Mouse (Mus musculus) midbrain, postnatal 0 days (tissue): ENCODE measurements around the gene Dnm3. TPM values are rescaled to one million over a fixed set of nuclear protein-coding genes. Genes with fewer than 3 reads are reported as not detected.

Experiments
- ATAC-seq: fragments of 200-750 bp; cut with Nextera tagmentation; 2 replicates; pipeline ENCODE4 v1.8.0; 2017; ENCODE audit warnings: moderate number of reproducible peaks, mild to moderate bottlenecking, moderate TSS enrichment, moderate library complexity; ENCODE audit not compliant: low FRiP score
- DNase-seq: peaks from one replicate; pipeline ENCODE4 v3.0.0-alpha.2; 2015; ENCODE audit warnings: low spot score
- H3K27ac ChIP-seq: fragments of 300-500 bp; sonication (generic); 2 replicates; pipeline ENCODE4 v1.5.1; 2014; ENCODE audit warnings: low read depth, mild to moderate bottlenecking, low read length, mixed read lengths
- H3K27me3 ChIP-seq: fragments of 300-500 bp; sonication (generic); 2 replicates; pipeline ENCODE4 v1.6.1; 2014; ENCODE audit warnings: low read length, control low read depth, mixed read lengths; ENCODE audit not compliant: insufficient read depth
- H3K36me3 ChIP-seq: fragments of 300-500 bp; sonication (generic); 2 replicates; pipeline ENCODE4 v1.6.1; 2014; ENCODE audit warnings: low read length, control low read depth, mixed read lengths; ENCODE audit not compliant: insufficient read depth
- H3K4me1 ChIP-seq: fragments of 300-500 bp; sonication (generic); 2 replicates; pipeline ENCODE4 v1.6.1; 2014; ENCODE audit warnings: mild to moderate bottlenecking, control low read depth, antibody characterized with exemption, low read length, mixed read lengths; ENCODE audit not compliant: insufficient read depth
- H3K4me2 ChIP-seq: fragments of 300-500 bp; sonication (generic); 2 replicates; pipeline ENCODE4 v1.6.1; 2014; ENCODE audit warnings: low read depth, mild to moderate bottlenecking, low read length, mixed read lengths; ENCODE audit not compliant: poor library complexity, severe bottlenecking
- H3K4me3 ChIP-seq: fragments of 300-500 bp; sonication (generic); 2 replicates; pipeline ENCODE4 v1.5.1; 2014; ENCODE audit warnings: low read depth, mild to moderate bottlenecking, low read length, moderate library complexity
- H3K9ac ChIP-seq: fragments of 300-500 bp; sonication (generic); replicated peaks from 2 replicates; pipeline ENCODE4 v1.6.1; 2014; ENCODE audit warnings: mild to moderate bottlenecking, low read length, moderate library complexity, mixed read lengths; ENCODE audit not compliant: poor library complexity, severe bottlenecking
- H3K9me3 ChIP-seq: fragments of 300-500 bp; sonication (generic); 2 replicates; pipeline ENCODE4 v1.6.1; 2016; ENCODE audit warnings: low read length, control low read depth
- CTCF ChIP-seq: IDR thresholded peaks from 2 replicates; pipeline ENCODE4 v1.5.1; 2016; ENCODE audit warnings: antibody characterized with exemption, mild to moderate bottlenecking
- WGBS: fragments of 180-500 bp; shearing (Covaris S2); extraction: QIAGEN DNeasy Blood & Tissue Kit; methylation state at CpG from one replicate; pipeline ENCODE4 v1.1.7; 2014; 5-methylcytosine and 5-hydroxymethylcytosine counted together
- polyA plus RNA-seq: library from polyadenylated mRNA; unstranded; fragments of >200 nt; fragmentation: Nextera tagmentation; extraction: Ambion mirVana; gene quantifications from 2 replicates; pipeline ENCODE4 v1.2.1, GENCODE M21; 2015
- total RNA-seq: library from RNA; depleted of rRNA; stranded (reverse); fragments of >200 nt; gene quantifications from 2 replicates; pipeline ENCODE4 v1.2.3, GENCODE M21; 2014

Dnm3 gene
- total and polyA plus RNA-seq, 2 experiments from 2014 or later, result 67.0 to 88.5 TPM

DNA sequence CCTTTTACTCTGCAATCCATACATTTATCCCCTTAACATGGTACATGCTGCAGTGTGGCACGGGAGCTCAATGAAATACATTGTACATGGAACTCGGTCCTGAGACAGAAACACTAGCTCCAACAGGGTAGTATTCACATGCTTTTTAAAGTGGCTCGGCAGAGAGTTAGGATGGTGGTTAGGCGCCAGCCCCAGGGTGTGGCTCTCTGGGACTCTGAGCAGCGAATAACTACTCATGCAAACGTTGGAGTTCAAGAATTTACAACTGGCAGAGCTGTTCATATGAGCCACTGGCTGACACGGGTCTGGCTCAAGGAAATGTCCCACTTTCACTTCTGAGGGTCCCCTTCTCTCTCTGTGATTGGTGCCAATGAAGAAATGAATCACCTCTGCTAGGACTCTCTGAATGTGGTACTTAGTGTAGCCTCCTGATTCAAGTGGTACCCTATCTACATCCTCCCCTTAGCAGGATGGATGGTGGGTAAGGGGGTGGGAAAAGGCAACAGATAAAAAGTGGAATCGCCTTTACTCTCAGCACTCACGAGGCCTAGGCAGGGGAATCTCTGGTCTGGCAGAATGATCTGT lies 438.7 kb downstream of the Dnm3 start:
- no peaks in the 10 kb centered on the region for H3K9me3 ChIP-seq
- no peaks in the 10 kb centered on the region for H3K36me3 ChIP-seq
- H3K27me3 ChIP-seq, result no peaks in the 10 kb centered on the region
- H3K4me3 ChIP-seq, result no peak overlapping the region
- no peak for DNase-seq
- no peak for TF ChIP-seq CTCF
- H3K27ac ChIP-seq, result no peak overlapping the region
- peaks cover 4% of the 10 kb centered on the region; the same call in 1 of the 2 replicates for H3K4me1 ChIP-seq
- no peak for ATAC-seq
- H3K9ac ChIP-seq, result no peak overlapping the region
- WGBS, result 75% methylated on average over 9 of the region's 9 CpGs
- H3K4me2 ChIP-seq, result no peak overlapping the region

GRCm38 (mm10) chr1:162038431-162038830 lies 439.4 kb downstream of the Dnm3 start:
- no peak overlapping the region for H3K4me2 ChIP-seq
- no peak for TF ChIP-seq CTCF

GRCm38 (mm10) chr1:162037968-162038421 lies 439.8 kb downstream of the Dnm3 start:
- Histone ChIP-seq H3K36me3 (no peaks in the 10 kb centered on the region), H3K4me3 (no peak overlapping the region), H3K4me2 (peak overlapping the region; percentile 5; the same call in 1 of the 2 replicates), H3K9me3 (no peaks in the 10 kb centered on the region), H3K4me1 (peaks cover 4% of the 10 kb centered on the region; the same call in 1 of the 2 replicates), H3K9ac (no peak overlapping the region), H3K27me3 (no peaks in the 10 kb centered on the region), H3K27ac (peak overlapping the region; percentile 13; the same call in 1 of the 2 replicates)
- TF ChIP-seq CTCF, result no peak
- ATAC-seq (peak; percentile 22; the same call in 1 of the 2 replicates), DNase-seq (peak; percentile 68)
- 55% methylated on average over 10 of the region's 10 CpGs for WGBS

More at GRCm38 (mm10) chr1:162038431-162038830, 439.4 kb downstream of the Dnm3 start:
- Histone ChIP-seq H3K27ac (no peak overlapping the region), H3K4me3 (no peak overlapping the region), H3K36me3 (no peaks in the 10 kb centered on the region), H3K9me3 (no peaks in the 10 kb centered on the region), H3K4me1 (peaks cover 4% of the 10 kb centered on the region; the same call in 1 of the 2 replicates), H3K9ac (no peak overlapping the region), H3K27me3 (no peaks in the 10 kb centered on the region)
- 70% methylated on average over 5 of the region's 5 CpGs for WGBS
- no peak for ATAC-seq
- no peak for DNase-seq

- 50% methylated on average over 6 of the region's 6 CpGs for WGBS
- Histone ChIP-seq H3K4me3 (no peak overlapping the region), H3K27ac (peak overlapping the region; percentile 13; the same call in 1 of the 2 replicates), H3K9ac (no peak overlapping the region), H3K4me1 (peaks cover 4% of the 10 kb centered on the region; the same call in 1 of the 2 replicates), H3K9me3 (no peaks in the 10 kb centered on the region), H3K36me3 (no peaks in the 10 kb centered on the region), H3K27me3 (no peaks in the 10 kb centered on the region), H3K4me2 (no peak overlapping the region)
- ATAC-seq (no peak), DNase-seq (no peak)
- TF ChIP-seq CTCF, result no peak
These were observed 440.6 kb downstream of the Dnm3 start for GRCm38 (mm10) chr1:162037185-162037765.

GRCm38 (mm10) chr1:162036461-162036835 lies 441.4 kb downstream of the Dnm3 start:
- Histone ChIP-seq H3K36me3 (no peaks in the 10 kb centered on the region), H3K4me3 (no peak overlapping the region), H3K27me3 (no peaks in the 10 kb centered on the region), H3K9me3 (no peaks in the 10 kb centered on the region), H3K9ac (no peak overlapping the region), H3K4me2 (no peak overlapping the region), H3K27ac (no peak overlapping the region), H3K4me1 (peaks cover 4% of the 10 kb centered on the region; the same call in 1 of the 2 replicates)
- no peak for ATAC-seq
- TF ChIP-seq CTCF, result no peak
- WGBS, result 39% methylated on average over 5 of the region's 5 CpGs
- DNase-seq, result peak; percentile 17
